Mouse (Mus musculus): ENCODE data around the gene Qdpr. TPM values are rescaled to one million over a fixed set of nuclear protein-coding genes. Genes with fewer than 3 reads are reported as not detected.

Gene Qdpr
- total RNA-seq, 1 experiment from 2014 or later: 140 TPM

- DNase-seq: no peak
These were observed 65.8 kb downstream of the Qdpr start for GRCm38 (mm10) chr5:45384034-45384812.

Other genes with a start within 250 kb of the Qdpr start
- gene Clrn2, start 3.5 kb upstream of the Qdpr start, total RNA-seq (2021): not detected in 2 replicates
- 87.3 and 89.3 TPM in 2 replicates for gene Lap3, start 43.1 kb upstream of the Qdpr start, total RNA-seq (2021)
- gene Med28, start 70.0 kb upstream of the Qdpr start, total RNA-seq (2021): 75.0 and 75.8 TPM in 2 replicates
- 0.74 and 1.2 TPM in 2 replicates for gene Fam184b, start 189.4 kb upstream of the Qdpr start, total RNA-seq (2021)
- 7.6 and 9.8 TPM in 2 replicates for gene Ncapg, start 219.7 kb upstream of the Qdpr start, total RNA-seq (2021)